Mouse (Mus musculus): Measurements from ENCODE around the gene Slc22a23. TPM values are rescaled to one million over a fixed set of nuclear protein-coding genes. Genes with fewer than 3 reads are reported as not detected.

The Slc22a23 gene
- polyA plus RNA-seq, 1 experiment from 2014 or later: 5.5 TPM

DNA sequence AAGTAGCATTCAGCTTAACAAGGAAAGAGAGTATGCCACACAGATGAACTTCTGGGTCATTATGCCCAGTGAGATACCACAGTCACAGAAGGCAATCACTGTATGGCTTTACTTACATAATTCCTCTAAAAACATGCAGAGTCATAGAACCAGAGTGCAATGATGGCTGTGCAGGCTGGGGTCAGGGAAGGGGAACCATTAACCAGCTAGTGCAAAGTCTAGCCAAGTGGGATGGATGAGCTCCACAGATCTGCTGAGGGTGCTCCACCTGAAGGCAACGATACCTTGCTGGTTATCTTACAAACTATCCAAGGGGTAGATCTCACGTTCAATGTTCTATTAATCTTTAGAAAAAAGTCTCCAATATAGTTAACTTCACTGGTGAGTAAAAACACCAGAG, 88.3 kb downstream of the Slc22a23 start:
- no peaks in the 10 kb centered on the region for H3K9me3 ChIP-seq
- H3K4me2 ChIP-seq (replicated peaks): no peak overlapping the region
- no peak for ATAC-seq (ENCODE audit: insufficient number of reproducible peaks, insufficient read depth, low FRiP score, low TSS enrichment)
- H3K27ac ChIP-seq: no peak overlapping the region
- peaks cover 10% of the 10 kb centered on the region; the same call in 1 of the 2 replicates for H3K4me1 ChIP-seq
- 96% methylated on average over 2 of the region's 2 CpGs for WGBS
- no peak overlapping the region for H3K4me3 ChIP-seq
- H3K27me3 ChIP-seq: no peaks in the 10 kb centered on the region
- H3K9ac ChIP-seq: no peak overlapping the region
- H3K36me3 ChIP-seq: no peaks in the 10 kb centered on the region

DNA sequence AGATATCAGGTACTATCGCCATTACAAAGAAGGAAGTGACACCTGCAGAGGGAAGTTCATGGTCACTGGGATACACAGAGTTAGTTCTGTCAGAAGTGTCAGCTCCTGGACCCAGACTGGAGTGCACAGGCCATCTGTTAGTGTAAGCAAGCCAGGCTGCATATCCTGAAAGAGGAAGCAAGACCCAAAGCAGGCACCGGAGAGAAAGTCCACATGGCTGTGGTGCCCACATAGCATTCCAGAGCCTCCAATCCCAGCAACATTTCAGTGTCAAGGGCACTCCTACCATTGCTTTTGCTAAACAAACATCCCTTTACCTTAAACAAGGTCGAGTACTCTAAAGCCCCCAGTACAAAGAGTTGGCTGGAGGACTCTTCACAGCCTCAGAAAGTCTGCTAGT, 89.7 kb downstream of the Slc22a23 start:
- no peak overlapping the region for H3K9ac ChIP-seq
- no peaks in the 10 kb centered on the region for H3K36me3 ChIP-seq
- peaks cover 10% of the 10 kb centered on the region; the same call in 1 of the 2 replicates for H3K4me1 ChIP-seq
- WGBS: 78% methylated on average over 3 of the region's 3 CpGs
- no peak overlapping the region for H3K4me3 ChIP-seq
- no peak for ATAC-seq (ENCODE audit: insufficient number of reproducible peaks, insufficient read depth, low FRiP score, low TSS enrichment)
- no peaks in the 10 kb centered on the region for H3K9me3 ChIP-seq
- no peak overlapping the region for H3K4me2 ChIP-seq (replicated peaks)
- no peaks in the 10 kb centered on the region for H3K27me3 ChIP-seq
- no peak overlapping the region for H3K27ac ChIP-seq

DNA sequence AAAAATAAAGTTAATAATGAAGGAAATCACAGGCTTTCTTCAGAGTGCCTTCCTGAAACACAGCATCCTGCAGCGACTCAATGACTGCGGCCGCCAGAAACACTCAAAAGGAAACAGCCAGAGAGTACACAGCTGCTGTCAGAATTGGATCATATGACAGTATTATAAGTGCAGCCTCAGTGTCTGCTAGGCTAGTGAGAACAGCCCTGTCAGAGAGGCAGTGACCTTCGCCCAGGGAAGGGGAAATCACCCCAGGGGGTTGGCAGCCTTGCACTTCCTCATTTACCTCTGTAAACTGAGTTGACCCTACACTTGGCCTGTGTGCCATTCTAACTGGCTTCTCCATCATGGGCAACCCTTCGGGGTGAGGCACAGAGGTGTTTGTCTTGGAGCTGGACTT, 90.3 kb downstream of the Slc22a23 start:
- Histone ChIP-seq H3K9ac (no peak overlapping the region), H3K27ac (no peak overlapping the region), H3K27me3 (no peaks in the 10 kb centered on the region), H3K4me2 (replicated peaks) (no peak overlapping the region), H3K9me3 (no peaks in the 10 kb centered on the region), H3K4me3 (no peak overlapping the region), H3K36me3 (no peaks in the 10 kb centered on the region), H3K4me1 (peaks cover 10% of the 10 kb centered on the region)
- no peak for ATAC-seq (ENCODE audit: insufficient number of reproducible peaks, insufficient read depth, low FRiP score, low TSS enrichment)
- WGBS: 45% methylated on average over 5 of the region's 5 CpGs

DNA sequence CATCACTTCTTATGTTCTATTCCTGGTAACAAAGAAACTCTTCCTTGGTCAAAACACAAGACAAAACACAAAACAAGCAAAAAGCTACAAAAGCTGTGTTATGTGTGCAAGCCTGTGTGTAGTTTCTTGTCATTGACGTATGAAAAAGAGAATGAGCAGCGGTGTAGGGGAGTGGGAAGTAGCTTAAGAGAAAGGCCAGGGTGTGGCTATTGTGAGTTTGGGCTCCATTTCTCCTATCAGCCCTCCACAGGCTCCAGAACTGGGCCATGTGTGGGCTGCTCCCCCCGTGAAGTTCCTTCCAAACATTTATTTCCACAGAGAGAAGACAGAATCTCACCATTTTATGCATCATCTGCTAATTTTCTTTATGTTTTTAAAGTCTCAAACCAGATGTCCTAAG, 91.2 kb downstream of the Slc22a23 start:
- no peak for ATAC-seq (ENCODE audit: insufficient number of reproducible peaks, insufficient read depth, low FRiP score, low TSS enrichment)
- H3K9me3 ChIP-seq: no peaks in the 10 kb centered on the region
- H3K4me3 ChIP-seq: no peak overlapping the region
- 86% methylated on average over 3 of the region's 3 CpGs for WGBS
- H3K4me2 ChIP-seq (replicated peaks): no peak overlapping the region
- no peak overlapping the region for H3K9ac ChIP-seq
- no peaks in the 10 kb centered on the region for H3K36me3 ChIP-seq
- no peak overlapping the region for H3K27ac ChIP-seq
- H3K4me1 ChIP-seq: peaks cover 20% of the 10 kb centered on the region
- H3K27me3 ChIP-seq: no peaks in the 10 kb centered on the region

DNA sequence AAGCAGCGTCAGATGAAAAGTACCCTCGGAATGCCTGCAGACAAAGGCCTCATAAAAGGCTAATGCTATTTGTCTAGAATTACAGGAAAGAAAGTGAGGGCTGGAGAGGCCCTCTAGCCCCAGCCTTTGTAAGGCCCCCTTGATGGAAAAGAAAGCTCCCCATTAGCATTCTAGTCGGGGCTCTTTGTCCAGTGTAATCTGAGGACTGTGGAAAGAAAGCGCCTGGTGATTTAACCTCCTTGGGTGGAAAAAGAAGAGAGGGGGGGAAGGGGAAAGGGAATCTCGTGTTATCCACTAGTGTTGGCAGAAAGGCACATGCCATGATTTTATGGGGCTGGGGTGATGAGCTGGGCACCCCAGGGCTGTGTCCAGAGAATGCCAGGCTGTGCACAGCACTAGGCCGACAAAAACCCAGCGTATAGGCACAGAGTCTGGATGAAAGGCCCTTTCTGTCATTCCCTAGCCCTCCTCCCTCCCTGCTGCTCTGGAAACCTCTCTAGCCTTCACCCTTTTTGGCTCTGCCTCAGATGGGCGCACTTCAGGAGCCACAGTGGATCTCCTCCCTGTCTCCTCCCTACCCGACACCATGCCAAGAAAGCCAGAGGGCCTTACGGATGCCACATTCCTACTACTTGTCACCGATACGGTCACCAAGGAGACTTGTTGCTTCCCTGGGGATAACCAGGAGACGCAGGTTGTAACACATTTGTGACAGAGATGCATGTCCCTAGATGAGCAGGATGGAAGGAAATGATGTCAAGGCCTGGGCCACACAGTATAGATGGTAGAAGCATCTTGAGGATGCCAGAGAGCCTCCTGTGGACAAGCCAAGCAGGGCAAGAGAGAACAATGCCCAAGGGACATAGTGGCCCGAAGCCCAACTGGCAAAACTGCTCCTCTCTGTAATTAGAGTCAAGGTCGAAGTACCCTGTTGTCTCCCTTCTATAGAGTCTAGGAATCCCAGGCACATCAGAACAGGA, 95.8 kb downstream of the Slc22a23 start:
- no peaks in the 10 kb centered on the region for H3K27me3 ChIP-seq
- H3K4me1 ChIP-seq: peaks cover 23% of the 10 kb centered on the region
- H3K27ac ChIP-seq: peak overlapping the region; percentile 86
- H3K9me3 ChIP-seq: no peaks in the 10 kb centered on the region
- peak; percentile 85 for ATAC-seq (ENCODE audit: insufficient number of reproducible peaks, insufficient read depth, low FRiP score, low TSS enrichment)
- 26% methylated on average over 15 of the region's 15 CpGs for WGBS
- H3K4me3 ChIP-seq: no peak overlapping the region
- no peak overlapping the region for H3K9ac ChIP-seq
- H3K36me3 ChIP-seq: no peaks in the 10 kb centered on the region
- 0 out of 2 replicates have a peak overlapping the region, but pooled peaks have one; percentile 8 for H3K4me2 ChIP-seq (replicated peaks)

DNA sequence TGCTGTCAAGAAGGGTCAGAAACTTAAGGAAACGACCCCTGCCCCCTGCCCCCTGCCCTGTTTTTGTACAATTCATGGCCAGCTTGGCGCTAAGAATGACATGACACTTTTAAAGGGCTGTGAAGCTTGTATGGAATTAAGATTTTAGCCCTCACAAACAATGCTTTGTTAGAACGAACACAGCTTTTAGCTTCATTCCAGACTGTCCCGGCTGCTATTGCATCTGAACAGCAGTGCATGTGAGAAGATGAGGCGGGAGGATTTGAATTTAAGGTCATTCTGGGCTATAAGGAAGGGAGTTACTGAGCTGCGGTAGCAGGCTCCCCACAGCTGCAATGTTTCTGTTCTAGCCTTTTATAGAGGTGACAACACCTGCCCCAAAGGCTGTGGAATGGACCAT, 96.9 kb downstream of the Slc22a23 start:
- 22% methylated on average over 6 of the region's 6 CpGs for WGBS
- peak overlapping the region; percentile 86 for H3K27ac ChIP-seq
- H3K36me3 ChIP-seq: no peaks in the 10 kb centered on the region
- peaks cover 21% of the 10 kb centered on the region for H3K4me1 ChIP-seq
- no peak overlapping the region for H3K4me2 ChIP-seq (replicated peaks)
- H3K4me3 ChIP-seq: no peak overlapping the region
- ATAC-seq (ENCODE audit: insufficient number of reproducible peaks, insufficient read depth, low FRiP score, low TSS enrichment): no peak
- no peak overlapping the region for H3K9ac ChIP-seq
- H3K9me3 ChIP-seq: no peaks in the 10 kb centered on the region
- H3K27me3 ChIP-seq: no peaks in the 10 kb centered on the region

DNA sequence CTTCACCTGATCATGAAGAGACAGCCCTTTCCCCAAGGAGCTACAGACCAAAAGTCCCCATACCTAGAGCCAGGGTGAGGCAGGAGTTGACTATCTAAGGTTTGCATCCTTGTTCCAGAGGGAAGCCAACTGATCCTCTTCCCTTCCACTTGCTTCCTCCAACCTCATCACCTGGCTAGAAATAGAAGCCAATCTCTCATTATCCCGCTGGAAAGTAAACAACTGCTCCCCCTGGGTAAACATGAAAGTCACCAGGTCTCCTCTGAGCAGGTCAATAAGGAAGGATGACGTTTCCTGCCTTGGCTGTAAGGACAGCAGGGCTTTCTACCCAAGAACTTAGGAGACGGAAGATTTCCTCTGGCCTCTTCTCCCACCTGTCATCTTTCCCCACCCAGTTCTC, 98.2 kb downstream of the Slc22a23 start:
- Histone ChIP-seq H3K9me3 (no peaks in the 10 kb centered on the region), H3K27me3 (no peaks in the 10 kb centered on the region), H3K27ac (no peak overlapping the region), H3K4me2 (replicated peaks) (no peak overlapping the region), H3K4me3 (no peak overlapping the region), H3K4me1 (peaks cover 21% of the 10 kb centered on the region), H3K36me3 (no peaks in the 10 kb centered on the region), H3K9ac (no peak overlapping the region)
- WGBS: 59% methylated on average over 3 of the region's 3 CpGs
- ATAC-seq (ENCODE audit: insufficient number of reproducible peaks, insufficient read depth, low FRiP score, low TSS enrichment): no peak

DNA sequence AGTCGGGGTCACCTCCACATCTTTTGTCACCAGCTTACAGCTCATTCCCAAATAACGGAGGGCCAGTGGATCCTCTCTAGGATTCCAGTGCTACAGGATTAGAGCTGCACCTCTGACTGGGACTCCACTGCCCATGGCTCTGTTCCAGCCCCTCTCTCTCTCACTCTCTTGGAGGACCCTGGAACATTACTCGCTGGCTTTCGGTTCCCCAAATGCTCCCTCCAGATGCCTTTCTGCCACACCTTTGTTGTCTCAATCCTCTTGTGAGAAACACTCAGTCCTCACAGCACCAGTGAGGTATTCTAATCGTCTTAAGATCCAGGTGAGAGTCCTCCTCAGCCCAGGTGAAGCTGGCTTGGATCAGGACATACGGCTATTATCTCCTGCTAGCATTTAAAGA, 99.8 kb downstream of the Slc22a23 start:
- Histone ChIP-seq H3K27me3 (no peaks in the 10 kb centered on the region), H3K4me3 (no peak overlapping the region), H3K4me1 (peaks cover 22% of the 10 kb centered on the region), H3K9ac (no peak overlapping the region), H3K36me3 (no peaks in the 10 kb centered on the region), H3K9me3 (no peaks in the 10 kb centered on the region), H3K27ac (no peak overlapping the region), H3K4me2 (replicated peaks) (no peak overlapping the region)
- WGBS: 72% methylated on average over 6 of the region's 6 CpGs
- no peak for ATAC-seq (ENCODE audit: insufficient number of reproducible peaks, insufficient read depth, low FRiP score, low TSS enrichment)

DNA sequence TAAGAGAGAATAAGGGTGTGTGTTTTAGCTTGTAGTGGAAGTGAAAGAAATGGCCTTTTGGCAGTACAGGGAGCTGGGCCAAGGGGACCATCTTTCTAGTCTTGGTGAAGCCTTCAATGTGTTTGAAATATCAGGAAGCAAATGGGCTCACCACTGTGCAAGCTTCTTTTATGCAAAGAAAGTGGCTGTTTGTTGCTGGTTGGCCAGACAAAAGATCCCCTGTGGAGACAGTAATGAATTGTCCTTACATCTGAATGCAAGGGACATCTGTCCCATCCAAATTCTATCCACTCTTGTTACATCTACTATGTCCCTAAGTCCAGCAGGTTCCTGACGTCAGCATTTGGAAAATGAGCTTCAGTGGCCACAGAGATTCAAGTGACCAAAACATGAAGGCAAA, 100.8 kb downstream of the Slc22a23 start:
- H3K9ac ChIP-seq: no peak overlapping the region
- H3K27me3 ChIP-seq: no peaks in the 10 kb centered on the region
- H3K4me3 ChIP-seq: no peak overlapping the region
- no peak overlapping the region for H3K4me2 ChIP-seq (replicated peaks)
- peaks cover 24% of the 10 kb centered on the region for H3K4me1 ChIP-seq
- H3K36me3 ChIP-seq: no peaks in the 10 kb centered on the region
- 30% methylated on average over 1 of the region's 1 CpGs for WGBS
- H3K27ac ChIP-seq: no peak overlapping the region
- no peaks in the 10 kb centered on the region for H3K9me3 ChIP-seq
- no peak for ATAC-seq (ENCODE audit: insufficient number of reproducible peaks, insufficient read depth, low FRiP score, low TSS enrichment)

DNA sequence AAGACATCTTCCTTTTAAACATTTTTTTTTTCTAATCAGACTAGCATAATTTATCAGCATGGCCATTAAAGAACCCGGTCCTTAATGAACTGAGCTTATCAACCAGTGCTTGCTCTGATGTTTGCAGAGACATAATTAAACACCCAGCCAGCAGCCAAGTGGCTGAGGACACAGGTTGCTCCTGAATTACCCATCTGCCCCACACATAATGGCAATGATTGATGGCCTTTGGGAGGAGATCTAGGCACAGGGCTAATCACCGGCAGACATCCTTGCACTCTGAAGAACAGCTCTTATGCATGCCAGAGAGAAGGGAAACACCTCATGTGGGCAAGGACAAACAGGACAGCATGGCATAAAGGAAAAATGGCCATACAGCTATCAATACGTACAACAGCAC, 102.8 kb downstream of the Slc22a23 start:
- Histone ChIP-seq H3K4me3 (no peak overlapping the region), H3K4me2 (replicated peaks) (no peak overlapping the region), H3K36me3 (no peaks in the 10 kb centered on the region), H3K9ac (no peak overlapping the region), H3K27me3 (no peaks in the 10 kb centered on the region), H3K4me1 (peaks cover 23% of the 10 kb centered on the region), H3K27ac (no peak overlapping the region), H3K9me3 (no peaks in the 10 kb centered on the region)
- WGBS: 68% methylated on average over 3 of the region's 3 CpGs
- ATAC-seq (ENCODE audit: insufficient number of reproducible peaks, insufficient read depth, low FRiP score, low TSS enrichment): no peak

DNA sequence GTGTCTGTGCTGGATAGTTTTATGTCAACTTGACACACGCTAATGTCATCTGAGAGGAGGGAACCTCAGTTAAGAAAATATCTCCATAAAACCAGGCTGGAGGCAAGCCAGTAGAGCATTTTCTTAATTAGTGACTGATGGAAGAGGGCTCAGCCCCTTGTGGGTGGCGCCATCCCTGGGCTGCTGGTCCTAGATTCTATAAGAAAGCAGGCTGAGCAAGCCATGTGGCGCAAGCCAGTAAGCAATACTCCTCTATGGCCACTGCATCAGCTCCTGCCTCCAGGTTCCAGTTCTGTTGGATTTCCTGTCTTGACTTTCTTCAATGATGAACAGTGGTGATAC, 104.9 kb downstream of the Slc22a23 start:
- Histone ChIP-seq H3K4me1 (peaks cover 23% of the 10 kb centered on the region), H3K27ac (peak overlapping the region; percentile 9; the same call in 1 of the 2 replicates), H3K27me3 (no peaks in the 10 kb centered on the region), H3K9ac (no peak overlapping the region), H3K4me2 (replicated peaks) (no peak overlapping the region), H3K9me3 (no peaks in the 10 kb centered on the region), H3K4me3 (no peak overlapping the region), H3K36me3 (no peaks in the 10 kb centered on the region)
- WGBS: 68% methylated on average over 3 of the region's 3 CpGs
- ATAC-seq (ENCODE audit: insufficient number of reproducible peaks, insufficient read depth, low FRiP score, low TSS enrichment): no peak

DNA sequence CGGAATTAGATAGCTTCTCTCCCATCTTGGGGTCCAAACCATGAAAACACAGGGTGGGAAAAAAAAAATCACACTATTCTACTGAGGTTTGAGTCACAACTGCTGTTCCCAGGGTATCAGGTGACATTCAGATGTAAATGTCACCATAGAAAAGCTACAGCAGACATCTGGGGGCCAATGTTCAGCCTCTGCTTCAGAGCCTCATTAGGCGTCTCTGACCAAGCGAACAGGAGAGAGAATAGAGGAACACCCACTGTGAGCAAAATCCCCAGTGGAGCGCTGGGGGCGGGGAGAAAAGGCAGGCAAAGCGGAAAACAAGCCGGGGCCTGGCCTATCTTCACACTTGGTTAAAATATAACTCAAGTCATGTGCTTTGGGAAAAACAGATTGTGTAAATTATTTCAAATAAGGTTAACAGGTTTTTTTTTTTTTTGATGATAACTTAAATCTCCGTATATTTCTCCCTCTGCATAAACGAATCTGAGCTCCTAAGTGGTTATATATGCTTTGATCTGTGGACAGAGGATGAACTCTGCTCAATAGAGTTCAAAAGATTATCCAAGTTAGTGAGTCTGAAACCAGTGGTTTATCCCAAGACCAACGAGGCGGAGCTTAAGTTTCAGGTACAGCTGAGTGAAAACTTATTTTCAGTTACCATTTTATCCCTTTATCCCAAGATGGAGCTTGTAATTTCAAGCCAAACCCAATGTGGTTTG, 105.5 kb downstream of the Slc22a23 start:
- Histone ChIP-seq H3K4me1 (peaks cover 23% of the 10 kb centered on the region), H3K9me3 (no peaks in the 10 kb centered on the region), H3K4me2 (replicated peaks) (peak overlapping the region; percentile 11; the same call in 1 of the 2 replicates), H3K27me3 (no peaks in the 10 kb centered on the region), H3K4me3 (no peak overlapping the region), H3K9ac (no peak overlapping the region), H3K36me3 (no peaks in the 10 kb centered on the region), H3K27ac (peak overlapping the region; percentile 73)
- no peak for ATAC-seq (ENCODE audit: insufficient number of reproducible peaks, insufficient read depth, low FRiP score, low TSS enrichment)
- 14% methylated on average over 11 of the region's 11 CpGs for WGBS

Data from embryonic facial prominence, embryonic 12.5 days (tissue).